Mouse (Mus musculus): ENCODE results near the gene Ptprg. TPM values are rescaled to one million over a fixed set of nuclear protein-coding genes. Genes with fewer than 3 reads are reported as not detected.
"Not testable (repeated sequence)": the region's sequence is repeated elsewhere in the genome, so short reads cannot be mapped to it uniquely, and the experiment has no call there.

Ptprg gene
- total RNA-seq, 2 experiments from 2014 or later, result not detected

- ATAC-seq (replicated peaks; ENCODE audit: poor library complexity), result no peak
Observed at GRCm38 (mm10) chr14:11950379-11950778, 397.0 kb downstream of the Ptprg start.

- ATAC-seq (replicated peaks; ENCODE audit: poor library complexity), result no peak
Observed at GRCm38 (mm10) chr14:11955020-11955882, 401.9 kb downstream of the Ptprg start.

- no peak for ATAC-seq (replicated peaks; ENCODE audit: poor library complexity)
Observed at GRCm38 (mm10) chr14:11960269-11961121, 407.2 kb downstream of the Ptprg start.

GRCm38 (mm10) chr14:11962101-11962500 lies 408.8 kb downstream of the Ptprg start:
- ATAC-seq (replicated peaks; ENCODE audit: poor library complexity), result no peak

GRCm38 (mm10) chr14:11962561-11962960 lies 409.2 kb downstream of the Ptprg start:
- ATAC-seq (replicated peaks; ENCODE audit: poor library complexity), result no peak

- no peak for ATAC-seq (replicated peaks; ENCODE audit: poor library complexity)
Observed at GRCm38 (mm10) chr14:11963791-11964190, 410.5 kb downstream of the Ptprg start.

GRCm38 (mm10) chr14:11964326-11964725 lies 411.0 kb downstream of the Ptprg start:
- ATAC-seq (replicated peaks; ENCODE audit: poor library complexity), result not testable (repeated sequence)

- ATAC-seq (replicated peaks; ENCODE audit: poor library complexity), result no peak
Observed at GRCm38 (mm10) chr14:11965878-11966277, 412.5 kb downstream of the Ptprg start.

- no peak for ATAC-seq (replicated peaks; ENCODE audit: poor library complexity)
Observed at GRCm38 (mm10) chr14:11981764-11982163, 428.4 kb downstream of the Ptprg start.

- no peak for ATAC-seq (replicated peaks; ENCODE audit: poor library complexity)
Observed at GRCm38 (mm10) chr14:11983031-11983430, 429.7 kb downstream of the Ptprg start.

- ATAC-seq (replicated peaks; ENCODE audit: poor library complexity), result no peak
Observed at GRCm38 (mm10) chr14:11984086-11984485, 430.8 kb downstream of the Ptprg start.

- no peak for ATAC-seq (replicated peaks; ENCODE audit: poor library complexity)
Observed at GRCm38 (mm10) chr14:11988975-11989374, 435.6 kb downstream of the Ptprg start.

- no peak for ATAC-seq (replicated peaks; ENCODE audit: poor library complexity)
Observed at GRCm38 (mm10) chr14:11991151-11991550, 437.8 kb downstream of the Ptprg start.

GRCm38 (mm10) chr14:11992111-11992510 lies 438.8 kb downstream of the Ptprg start:
- no peak for ATAC-seq (replicated peaks; ENCODE audit: poor library complexity)

- ATAC-seq (replicated peaks; ENCODE audit: poor library complexity), result no peak
Observed at GRCm38 (mm10) chr14:11992534-11992933, 439.2 kb downstream of the Ptprg start.

GRCm38 (mm10) chr14:11997555-11997954 lies 444.2 kb downstream of the Ptprg start:
- no peak for ATAC-seq (replicated peaks; ENCODE audit: poor library complexity)

- ATAC-seq (replicated peaks; ENCODE audit: poor library complexity), result no peak
Observed at GRCm38 (mm10) chr14:11998464-11998863, 445.1 kb downstream of the Ptprg start.

GRCm38 (mm10) chr14:12004061-12004460 lies 450.7 kb downstream of the Ptprg start:
- ATAC-seq (replicated peaks; ENCODE audit: poor library complexity), result no peak

GRCm38 (mm10) chr14:12011766-12012165 lies 458.4 kb downstream of the Ptprg start:
- ATAC-seq (replicated peaks; ENCODE audit: poor library complexity), result no peak

- no peak for ATAC-seq (replicated peaks; ENCODE audit: poor library complexity)
Observed at GRCm38 (mm10) chr14:12025812-12026728, 472.7 kb downstream of the Ptprg start.

GRCm38 (mm10) chr14:12027247-12027646 lies 473.9 kb downstream of the Ptprg start:
- no peak for ATAC-seq (replicated peaks; ENCODE audit: poor library complexity)
